Mouse (Mus musculus): ENCODE measurements around the gene Lrrc8b.

DNA sequence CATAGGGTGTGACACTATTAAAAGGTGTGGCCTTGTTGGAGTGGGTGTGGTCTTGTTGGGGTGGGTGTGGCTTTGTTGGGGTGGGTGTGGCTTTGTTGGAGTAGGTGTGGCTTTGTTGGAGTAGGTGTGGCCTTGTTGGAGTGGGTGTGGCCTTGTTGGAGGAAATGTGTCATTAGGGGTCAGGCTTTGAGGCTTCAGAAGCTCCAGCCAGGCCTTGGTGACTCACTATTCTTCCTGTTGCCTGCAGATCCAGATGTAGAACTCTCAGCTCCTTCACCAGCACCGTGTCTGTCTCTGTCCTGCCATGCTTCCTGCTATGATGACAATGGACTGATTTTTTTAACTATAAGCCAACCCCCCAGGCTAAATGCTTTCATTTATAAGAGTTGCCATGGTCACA, 83.8 kb downstream of the Lrrc8b start:
- no peak for TF ChIP-seq POLR2A (IDR thresholded peaks at IDR 0.05; ENCODE audit: low read depth, low read length)
- TF ChIP-seq CTCF (IDR thresholded peaks at IDR 0.05; ENCODE audit: borderline replicate concordance, insufficient read depth, low read length): no peak

Measured in embryonic fibroblast, embryonic 13.5 days (primary cell).